Mouse (Mus musculus) forebrain, embryonic 15.5 days (tissue): ENCODE data around the gene Ano3. TPM values are rescaled to one million over a fixed set of nuclear protein-coding genes. Genes with fewer than 3 reads are reported as not detected.

ENCODE experiments used
- ATAC-seq: fragments of 200-750 bp; cut with Nextera tagmentation; replicated peaks from 2 replicates; pipeline ENCODE4 v1.8.0; 2017; ENCODE audit warnings: mild to moderate bottlenecking, moderate TSS enrichment, moderate library complexity
- H3K27ac ChIP-seq: fragments of 300-500 bp; sonication (generic); replicated peaks from 2 replicates; pipeline ENCODE4 v1.5.1; 2015; ENCODE audit warnings: mild to moderate bottlenecking, inconsistent platforms
- H3K27me3 ChIP-seq: fragments of 300-500 bp; sonication (generic); 2 replicates; pipeline ENCODE4 v1.6.1; 2015; ENCODE audit warnings: inconsistent platforms
- H3K36me3 ChIP-seq: fragments of 300-500 bp; sonication (generic); 2 replicates; pipeline ENCODE4 v1.6.1; 2015; ENCODE audit warnings: mild to moderate bottlenecking, inconsistent platforms
- H3K4me1 ChIP-seq: fragments of 300-500 bp; sonication (generic); 2 replicates; pipeline ENCODE4 v1.6.1; 2015; ENCODE audit warnings: inconsistent platforms
- H3K4me2 ChIP-seq: fragments of 300-500 bp; sonication (generic); replicated peaks from 2 replicates; pipeline ENCODE4 v1.6.1; 2015; ENCODE audit warnings: mild to moderate bottlenecking, inconsistent platforms
- H3K4me3 ChIP-seq: fragments of 300-500 bp; sonication (generic); 2 replicates; pipeline ENCODE4 v1.5.1; 2015; ENCODE audit warnings: mild to moderate bottlenecking, inconsistent platforms
- H3K9ac ChIP-seq: fragments of 300-500 bp; sonication (generic); replicated peaks from 2 replicates; pipeline ENCODE4 v1.6.1; 2015; ENCODE audit warnings: mild to moderate bottlenecking, inconsistent platforms
- H3K9me3 ChIP-seq: fragments of 300-500 bp; sonication (generic); 2 replicates; pipeline ENCODE4 v1.6.1; 2016; ENCODE audit warnings: inconsistent platforms
- WGBS: fragments of 180-500 bp; shearing (Covaris S2); methylation state at CpG from one replicate; pipeline ENCODE4 v1.1.7; 2015; ENCODE audit warnings: mixed read lengths; 5-methylcytosine and 5-hydroxymethylcytosine counted together
- polyA plus RNA-seq: library from polyadenylated mRNA; unstranded; fragments of >200 nt; fragmentation: Nextera tagmentation; extraction: Ambion mirVana; gene quantifications from 2 replicates; pipeline ENCODE4 v1.2.1, GENCODE M21; 2015

Ano3 gene
- polyA plus RNA-seq, 1 experiment from 2014 or later: 0.87 TPM

GRCm38 (mm10) chr2:110795433-110795832 lies 155.3 kb downstream of the Ano3 start:
- no peak for ATAC-seq
- Histone ChIP-seq H3K9ac (no peak overlapping the region), H3K4me3 (no peak overlapping the region), H3K27me3 (no peaks in the 10 kb centered on the region), H3K4me1 (no peaks in the 10 kb centered on the region), H3K27ac (no peak overlapping the region), H3K9me3 (no peaks in the 10 kb centered on the region), H3K36me3 (no peaks in the 10 kb centered on the region), H3K4me2 (no peak overlapping the region)
- 62% methylated on average over 3 of the region's 3 CpGs for WGBS

GRCm38 (mm10) chr2:110787396-110787795 lies 163.3 kb downstream of the Ano3 start:
- Histone ChIP-seq H3K36me3 (no peaks in the 10 kb centered on the region), H3K4me1 (no peaks in the 10 kb centered on the region), H3K27ac (no peak overlapping the region), H3K4me3 (no peak overlapping the region), H3K9me3 (no peaks in the 10 kb centered on the region), H3K27me3 (no peaks in the 10 kb centered on the region), H3K4me2 (no peak overlapping the region), H3K9ac (no peak overlapping the region)
- peak; percentile 46; the same call in 1 of the 2 replicates for ATAC-seq
- WGBS: 67% methylated on average over 3 of the region's 3 CpGs

GRCm38 (mm10) chr2:110759434-110759833 lies 191.3 kb downstream of the Ano3 start:
- Histone ChIP-seq H3K4me2 (no peak overlapping the region), H3K4me1 (no peaks in the 10 kb centered on the region), H3K36me3 (no peaks in the 10 kb centered on the region), H3K9me3 (no peaks in the 10 kb centered on the region), H3K27me3 (no peaks in the 10 kb centered on the region), H3K9ac (no peak overlapping the region), H3K27ac (no peak overlapping the region), H3K4me3 (no peak overlapping the region)
- 33% methylated on average over 2 of the region's 2 CpGs for WGBS
- ATAC-seq: 0 out of 2 replicates have a peak, but pooled peaks have one; percentile 51

GRCm38 (mm10) chr2:110757556-110757955 lies 193.2 kb downstream of the Ano3 start:
- H3K9me3 ChIP-seq: no peaks in the 10 kb centered on the region
- ATAC-seq: no peak
- H3K4me2 ChIP-seq: no peak overlapping the region
- H3K4me1 ChIP-seq: no peaks in the 10 kb centered on the region
- no peaks in the 10 kb centered on the region for H3K27me3 ChIP-seq
- no peaks in the 10 kb centered on the region for H3K36me3 ChIP-seq
- 79% methylated on average over 2 of the region's 2 CpGs for WGBS
- no peak overlapping the region for H3K9ac ChIP-seq
- no peak overlapping the region for H3K27ac ChIP-seq
- H3K4me3 ChIP-seq: no peak overlapping the region

- WGBS: 32% methylated on average over 1 of the region's 1 CpGs
- Histone ChIP-seq H3K4me3 (no peak overlapping the region), H3K36me3 (no peaks in the 10 kb centered on the region), H3K4me1 (no peaks in the 10 kb centered on the region), H3K27me3 (no peaks in the 10 kb centered on the region), H3K4me2 (no peak overlapping the region), H3K9me3 (no peaks in the 10 kb centered on the region), H3K27ac (no peak overlapping the region), H3K9ac (no peak overlapping the region)
- no peak for ATAC-seq
Observed at GRCm38 (mm10) chr2:110740493-110740892, 210.2 kb downstream of the Ano3 start.

- ATAC-seq: no peak
- no peaks in the 10 kb centered on the region for H3K36me3 ChIP-seq
- H3K9ac ChIP-seq: no peak overlapping the region
- no peak overlapping the region for H3K4me2 ChIP-seq
- H3K4me3 ChIP-seq: no peak overlapping the region
- WGBS: 58% methylated on average over 1 of the region's 1 CpGs
- H3K27ac ChIP-seq: no peak overlapping the region
- no peaks in the 10 kb centered on the region for H3K9me3 ChIP-seq
- no peaks in the 10 kb centered on the region for H3K4me1 ChIP-seq
- H3K27me3 ChIP-seq: no peaks in the 10 kb centered on the region
Observed at GRCm38 (mm10) chr2:110739781-110740180, 210.9 kb downstream of the Ano3 start.

GRCm38 (mm10) chr2:110737981-110738380 lies 212.7 kb downstream of the Ano3 start:
- H3K9me3 ChIP-seq: no peaks in the 10 kb centered on the region
- no peak overlapping the region for H3K9ac ChIP-seq
- H3K36me3 ChIP-seq: no peaks in the 10 kb centered on the region
- H3K27me3 ChIP-seq: no peaks in the 10 kb centered on the region
- no peak overlapping the region for H3K4me2 ChIP-seq
- 68% methylated on average over 2 of the region's 2 CpGs for WGBS
- H3K4me3 ChIP-seq: no peak overlapping the region
- no peak for ATAC-seq
- H3K27ac ChIP-seq: no peak overlapping the region
- H3K4me1 ChIP-seq: no peaks in the 10 kb centered on the region

GRCm38 (mm10) chr2:110737236-110737635 lies 213.5 kb downstream of the Ano3 start:
- no peaks in the 10 kb centered on the region for H3K36me3 ChIP-seq
- no peak overlapping the region for H3K4me3 ChIP-seq
- no peak overlapping the region for H3K4me2 ChIP-seq
- no peaks in the 10 kb centered on the region for H3K4me1 ChIP-seq
- WGBS: 86% methylated on average over 4 of the region's 4 CpGs
- H3K27me3 ChIP-seq: no peaks in the 10 kb centered on the region
- no peaks in the 10 kb centered on the region for H3K9me3 ChIP-seq
- H3K27ac ChIP-seq: no peak overlapping the region
- no peak for ATAC-seq
- no peak overlapping the region for H3K9ac ChIP-seq

- no peaks in the 10 kb centered on the region for H3K36me3 ChIP-seq
- no peaks in the 10 kb centered on the region for H3K27me3 ChIP-seq
- no peak for ATAC-seq
- H3K4me3 ChIP-seq: no peak overlapping the region
- no peak overlapping the region for H3K9ac ChIP-seq
- no peaks in the 10 kb centered on the region for H3K9me3 ChIP-seq
- H3K4me2 ChIP-seq: no peak overlapping the region
- no peak overlapping the region for H3K27ac ChIP-seq
- no peaks in the 10 kb centered on the region for H3K4me1 ChIP-seq
Observed at GRCm38 (mm10) chr2:110726106-110726505, 224.6 kb downstream of the Ano3 start.

- Histone ChIP-seq H3K4me2 (no peak overlapping the region), H3K27me3 (no peaks in the 10 kb centered on the region), H3K4me1 (no peaks in the 10 kb centered on the region), H3K36me3 (no peaks in the 10 kb centered on the region), H3K4me3 (no peak overlapping the region), H3K9ac (no peak overlapping the region), H3K27ac (no peak overlapping the region), H3K9me3 (no peaks in the 10 kb centered on the region)
- WGBS: 72% methylated on average over 1 of the region's 1 CpGs
- ATAC-seq: no peak
Observed at GRCm38 (mm10) chr2:110722208-110722607, 228.5 kb downstream of the Ano3 start.

GRCm38 (mm10) chr2:110721290-110721753 lies 229.4 kb downstream of the Ano3 start, which contains the start of gene Muc15:
Gene Muc15 (plus strand): TSS chr2:110721340.
- H3K4me3 ChIP-seq: no peak within 1 kb of the TSS
- no peak within 1 kb of the TSS for H3K4me2 ChIP-seq
- no peak within 1 kb of the TSS for H3K9ac ChIP-seq
- no peak within 1 kb of the TSS for H3K27ac ChIP-seq
- 54% methylated on average over 3 of the region's 3 CpGs for WGBS
- H3K9me3 ChIP-seq: no peaks in the 10 kb centered on the region
- no peaks in the 10 kb centered on the region for H3K4me1 ChIP-seq
- H3K27me3 ChIP-seq: no peaks in the 10 kb centered on the region
- no peaks in the 10 kb centered on the region for H3K36me3 ChIP-seq
- ATAC-seq: no peak

- no peak overlapping the region for H3K4me2 ChIP-seq
- no peaks in the 10 kb centered on the region for H3K27me3 ChIP-seq
- ATAC-seq: no peak
- no peaks in the 10 kb centered on the region for H3K9me3 ChIP-seq
- no peak overlapping the region for H3K4me3 ChIP-seq
- H3K4me1 ChIP-seq: no peaks in the 10 kb centered on the region
- no peaks in the 10 kb centered on the region for H3K36me3 ChIP-seq
- H3K9ac ChIP-seq: no peak overlapping the region
- no peak overlapping the region for H3K27ac ChIP-seq
Observed at GRCm38 (mm10) chr2:110719051-110719450, 231.7 kb downstream of the Ano3 start.

GRCm38 (mm10) chr2:110710055-110710720 lies 240.5 kb downstream of the Ano3 start:
- no peaks in the 10 kb centered on the region for H3K36me3 ChIP-seq
- WGBS: 73% methylated on average over 10 of the region's 10 CpGs

More at GRCm38 (mm10) chr2:110710055-110710720, 240.5 kb downstream of the Ano3 start:
- Histone ChIP-seq H3K27me3 (no peaks in the 10 kb centered on the region), H3K4me3 (no peak overlapping the region), H3K4me1 (no peaks in the 10 kb centered on the region), H3K9me3 (no peaks in the 10 kb centered on the region), H3K9ac (no peak overlapping the region), H3K4me2 (no peak overlapping the region), H3K27ac (no peak overlapping the region)
- no peak for ATAC-seq
